Mouse (Mus musculus) forebrain, postnatal 0 days (tissue): ENCODE results near the gene Mier2. TPM values are rescaled to one million over a fixed set of nuclear protein-coding genes. Genes with fewer than 3 reads are reported as not detected.
A peak's percentile ranks its signal among the peaks of the same experiment; 100 is the strongest.

Experiments
- ATAC-seq: fragments of 200-750 bp; cut with Nextera tagmentation; 2 replicates; pipeline ENCODE4 v1.8.0; 2017; ENCODE audit warnings: mild to moderate bottlenecking, moderate library complexity
- DNase-seq: peaks from one replicate; pipeline ENCODE4 v3.0.0-alpha.2; 2015
- H3K27ac ChIP-seq: fragments of 300-500 bp; sonication (generic); 2 replicates; pipeline ENCODE4 v1.5.1; 2014; ENCODE audit warnings: low read depth, mild to moderate bottlenecking, antibody characterized with exemption, low read length, moderate library complexity, mixed read lengths
- H3K27me3 ChIP-seq: fragments of 300-500 bp; sonication (generic); 2 replicates; pipeline ENCODE4 v1.6.1; 2014; ENCODE audit warnings: mild to moderate bottlenecking, low read length, mixed read lengths; ENCODE audit not compliant: insufficient read depth
- H3K36me3 ChIP-seq: fragments of 300-500 bp; sonication (generic); 2 replicates; pipeline ENCODE4 v1.6.1; 2014; ENCODE audit warnings: mild to moderate bottlenecking, moderate library complexity; ENCODE audit not compliant: insufficient read depth
- H3K4me1 ChIP-seq: fragments of 300-500 bp; sonication (generic); 2 replicates; pipeline ENCODE4 v1.6.1; 2014; ENCODE audit warnings: antibody characterized with exemption; ENCODE audit not compliant: insufficient read depth
- H3K4me2 ChIP-seq: fragments of 300-500 bp; sonication (generic); 2 replicates; pipeline ENCODE4 v1.6.1; 2014; ENCODE audit warnings: low read depth, mild to moderate bottlenecking, moderate library complexity
- H3K4me3 ChIP-seq: fragments of 300-500 bp; sonication (generic); 2 replicates; pipeline ENCODE4 v1.5.1; 2014; ENCODE audit warnings: low read depth, low read length, mixed read lengths
- H3K9ac ChIP-seq: fragments of 300-500 bp; sonication (generic); 2 replicates; pipeline ENCODE4 v1.6.1; 2014; ENCODE audit warnings: mild to moderate bottlenecking
- H3K9me3 ChIP-seq: fragments of 300-500 bp; sonication (generic); 2 replicates; pipeline ENCODE4 v1.6.1; 2016; ENCODE audit warnings: low read length
- CTCF ChIP-seq: sonication (generic); IDR thresholded peaks from 2 replicates; pipeline ENCODE4 v1.5.1; 2016; ENCODE audit warnings: antibody characterized with exemption, control low read depth, low read depth
- WGBS: fragments of 180-500 bp; shearing (Covaris S2); extraction: QIAGEN DNeasy Blood & Tissue Kit; methylation state at CpG from one replicate; pipeline ENCODE4 v1.1.7; 2014; 5-methylcytosine and 5-hydroxymethylcytosine counted together
- polyA plus RNA-seq: library from polyadenylated mRNA; unstranded; fragments of >200 nt; fragmentation: Nextera tagmentation; extraction: Ambion mirVana; gene quantifications from 2 replicates; pipeline ENCODE4 v1.2.1, GENCODE M21; 2015
- total RNA-seq: library from RNA; depleted of rRNA; stranded (reverse); fragments of >200 nt; gene quantifications from 2 replicates; pipeline ENCODE4 v1.2.3, GENCODE M21; 2014

Gene Mier2
- total and polyA plus RNA-seq, 2 experiments from 2014 or later, result 38.6 to 73.0 TPM

- no peak for TF ChIP-seq CTCF
- no peak overlapping the region for H3K4me2 ChIP-seq
- no peaks in the 10 kb centered on the region for H3K27me3 ChIP-seq
- no peak overlapping the region for H3K9ac ChIP-seq
- H3K9me3 ChIP-seq, result no peaks in the 10 kb centered on the region
- no peak overlapping the region for H3K4me3 ChIP-seq
- peaks cover 6% of the 10 kb centered on the region; the same call in 1 of the 2 replicates for H3K4me1 ChIP-seq
- no peak overlapping the region for H3K27ac ChIP-seq
- H3K36me3 ChIP-seq, result no peaks in the 10 kb centered on the region
- no peak for DNase-seq
- 84% methylated on average over 8 of the region's 8 CpGs for WGBS
- no peak for ATAC-seq
These were observed 24.8 kb downstream of the Mier2 start for GRCm38 (mm10) chr10:79530241-79530640.

- TF ChIP-seq CTCF, result peak; percentile 13; the same call in 1 of the 2 replicates
- ATAC-seq, result no peak
- no peak overlapping the region for H3K9ac ChIP-seq
- no peaks in the 10 kb centered on the region for H3K27me3 ChIP-seq
- H3K4me3 ChIP-seq, result no peak overlapping the region
- no peaks in the 10 kb centered on the region for H3K9me3 ChIP-seq
- no peak overlapping the region for H3K27ac ChIP-seq
- no peak for DNase-seq
- no peaks in the 10 kb centered on the region for H3K36me3 ChIP-seq
- H3K4me2 ChIP-seq, result no peak overlapping the region
- WGBS, result 81% methylated on average over 3 of the region's 3 CpGs
- peaks cover 3% of the 10 kb centered on the region; the same call in 1 of the 2 replicates for H3K4me1 ChIP-seq
These were observed 26.9 kb downstream of the Mier2 start for GRCm38 (mm10) chr10:79528081-79528480.

GRCm38 (mm10) chr10:79527453-79527845 lies 27.6 kb downstream of the Mier2 start:
- Histone ChIP-seq H3K27ac (no peak overlapping the region), H3K9me3 (no peaks in the 10 kb centered on the region), H3K4me1 (no peaks in the 10 kb centered on the region), H3K36me3 (no peaks in the 10 kb centered on the region), H3K27me3 (no peaks in the 10 kb centered on the region), H3K4me3 (no peak overlapping the region), H3K4me2 (no peak overlapping the region), H3K9ac (no peak overlapping the region)
- WGBS, result 92% methylated on average over 6 of the region's 6 CpGs
- ATAC-seq, result no peak
- no peak for TF ChIP-seq CTCF
- DNase-seq, result no peak

- Histone ChIP-seq H3K4me2 (no peak overlapping the region), H3K9me3 (no peaks in the 10 kb centered on the region), H3K27me3 (no peaks in the 10 kb centered on the region), H3K9ac (no peak overlapping the region), H3K27ac (no peak overlapping the region), H3K36me3 (no peaks in the 10 kb centered on the region), H3K4me3 (no peak overlapping the region), H3K4me1 (no peaks in the 10 kb centered on the region)
- TF ChIP-seq CTCF, result no peak
- WGBS, result 94% methylated on average over 12 of the region's 12 CpGs
- no peak for ATAC-seq
- DNase-seq, result no peak
These were observed 28.1 kb downstream of the Mier2 start for GRCm38 (mm10) chr10:79526661-79527452.

GRCm38 (mm10) chr10:79525456-79526325 lies 29.3 kb downstream of the Mier2 start:
- DNase-seq, result no peak
- Histone ChIP-seq H3K4me3 (no peak overlapping the region), H3K36me3 (no peaks in the 10 kb centered on the region), H3K9ac (no peak overlapping the region), H3K4me2 (no peak overlapping the region), H3K4me1 (no peaks in the 10 kb centered on the region), H3K27me3 (no peaks in the 10 kb centered on the region), H3K27ac (no peak overlapping the region), H3K9me3 (no peaks in the 10 kb centered on the region)
- WGBS, result 94% methylated on average over 8 of the region's 8 CpGs
- no peak for TF ChIP-seq CTCF
- no peak for ATAC-seq

GRCm38 (mm10) chr10:79524433-79524832 lies 30.6 kb downstream of the Mier2 start:
- ATAC-seq (no peak), DNase-seq (no peak)
- H3K27me3 ChIP-seq, result no peaks in the 10 kb centered on the region
- H3K9ac ChIP-seq, result no peak overlapping the region
- H3K4me2 ChIP-seq, result no peak overlapping the region
- no peaks in the 10 kb centered on the region for H3K9me3 ChIP-seq
- no peaks in the 10 kb centered on the region for H3K36me3 ChIP-seq
- no peak overlapping the region for H3K4me3 ChIP-seq
- no peak overlapping the region for H3K27ac ChIP-seq
- no peak for TF ChIP-seq CTCF
- no peaks in the 10 kb centered on the region for H3K4me1 ChIP-seq
- WGBS, result 81% methylated on average over 1 of the region's 1 CpGs

GRCm38 (mm10) chr10:79506709-79507108 lies 48.3 kb downstream of the Mier2 start:
- 85% methylated on average over 2 of the region's 2 CpGs for WGBS
- no peak for ATAC-seq

More at GRCm38 (mm10) chr10:79506709-79507108, 48.3 kb downstream of the Mier2 start:
- Histone ChIP-seq H3K4me3 (no peak overlapping the region), H3K9ac (no peak overlapping the region), H3K27me3 (no peaks in the 10 kb centered on the region), H3K4me2 (no peak overlapping the region), H3K36me3 (no peaks in the 10 kb centered on the region), H3K27ac (no peak overlapping the region), H3K4me1 (no peaks in the 10 kb centered on the region), H3K9me3 (no peaks in the 10 kb centered on the region)
- no peak for TF ChIP-seq CTCF
- DNase-seq, result no peak
